11 mouse cellular contexts compared by ENCODE assay signal in genomic region chr17:84165735-84166134, GRCm38 (mm10). TPM values are rescaled to one million over a fixed set of nuclear protein-coding genes. Genes with fewer than 3 reads are reported as not detected.
DNase-seq lines count a peak whose midpoint lies in the region.
"Had no signal": no experiment of that assay in that cellular context is flagged by ENCODE, and none has a peak within 500 bp of the region (broad histone marks: within the 10 kb centered on the region; RNA-seq: fewer than 3 reads in every experiment).

No protein-coding gene starts in this region.

- peak; percentile 68 for DNase-seq in heart, adult 11 months
- DNase-seq in heart, adult 18-20 months, result no peak
- peak; percentile 0 for DNase-seq in left cerebral cortex, postnatal 4 days
- no peak for DNase-seq in left cerebral cortex, postnatal 36 days (ENCODE audit: low spot score in 2 of 2)
- DNase-seq in spleen, postnatal 14 days (ENCODE audit: low spot score in 2 of 2), result peak; percentile 0 to 4
- no peak for DNase-seq in spleen, postnatal 36 days (ENCODE audit: low spot score in 2 of 2)
- peak; percentile 3 to 17 for DNase-seq in thymus, postnatal 36 days
- DNase-seq in neural tube, embryonic 10.5 days (ENCODE audit: extremely low spot score, low spot score), result no peak
- DNase-seq: cerebellum, adult 8-10 months; heart, postnatal 10 days; layer of hippocampus, adult 9-11 months had no signal

- intact Hi-C loops in left cerebral cortex, postnatal 4 days (cut with DNase I), result no loop called here
- intact Hi-C loops in left cerebral cortex, postnatal 36 days (cut with DNase I), result no loop called here

RNA-seq across cellular contexts. Expression of gene Zfp36l2, which starts 22.0 kb away (rescaled TPM):
- total RNA-seq in heart, adult 18-20 months (2021), result 10 to 100 TPM; 18.7 to 22.8 TPM
- total RNA-seq in left cerebral cortex, postnatal 4 days (2021), result 10 to 100 TPM; 23.3 to 24.3 TPM
- 10 to 100 TPM; 23.9 to 28.3 TPM for total RNA-seq in left cerebral cortex, postnatal 36 days (2021)

Comparison
In these comparisons a context has a peak if more than half of its experiments do, and no peak if none do; other contexts are left out.
1. DNase-seq: peak in heart, adult 11 months (single experiment), left cerebral cortex, postnatal 4 days (single experiment), spleen, postnatal 14 days (2 of 2) and thymus, postnatal 36 days (2 of 2); none in heart, adult 18-20 months (0 of 2), left cerebral cortex, postnatal 36 days (0 of 2), spleen, postnatal 36 days (0 of 2) and neural tube, embryonic 10.5 days (single experiment).